Mouse (Mus musculus) embryonic facial prominence, embryonic 12.5 days (tissue): ENCODE measurements at regions not wholly inside any gene's neighbourhood (a gene's known extent, or its start where the extent isn't known, plus 50 kb on each side); places are given as distances from the start of the nearest gene placed in this dataset.

Source experiments
- ATAC-seq: fragments of 200-750 bp; cut with Nextera tagmentation; 2 replicates; pipeline ENCODE4 v1.8.0; 2017; ENCODE audit not compliant: insufficient number of reproducible peaks, insufficient read depth, low FRiP score, low TSS enrichment
- H3K27ac ChIP-seq: fragments of 300-500 bp; sonication (generic); 2 replicates; pipeline ENCODE4 v1.5.1; 2016; ENCODE audit warnings: mild to moderate bottlenecking
- H3K27me3 ChIP-seq: fragments of 300-500 bp; sonication (generic); 2 replicates; pipeline ENCODE4 v1.6.1; 2016; ENCODE audit warnings: mild to moderate bottlenecking, moderate library complexity
- H3K36me3 ChIP-seq: fragments of 300-500 bp; sonication (generic); 2 replicates; pipeline ENCODE4 v1.6.1; 2016; ENCODE audit warnings: mild to moderate bottlenecking
- H3K4me1 ChIP-seq: fragments of 300-500 bp; sonication (generic); 2 replicates; pipeline ENCODE4 v1.6.1; 2016
- H3K4me2 ChIP-seq: fragments of 300-500 bp; sonication (generic); replicated peaks from 2 replicates; pipeline ENCODE4 v1.6.1; 2016; ENCODE audit warnings: mild to moderate bottlenecking, moderate library complexity
- H3K4me3 ChIP-seq: fragments of 300-500 bp; sonication (generic); 2 replicates; pipeline ENCODE4 v1.5.1; 2016; ENCODE audit warnings: mild to moderate bottlenecking
- H3K9ac ChIP-seq: fragments of 300-500 bp; sonication (generic); 2 replicates; pipeline ENCODE4 v1.6.1; 2016; ENCODE audit warnings: mild to moderate bottlenecking, moderate library complexity
- H3K9me3 ChIP-seq: fragments of 300-500 bp; sonication (generic); 2 replicates; pipeline ENCODE4 v1.6.1; 2016; ENCODE audit warnings: mild to moderate bottlenecking, moderate library complexity
- WGBS: fragments of 180-500 bp; shearing (Covaris S2); methylation state at CpG from one replicate; pipeline ENCODE4 v1.1.7; 2016; 5-methylcytosine and 5-hydroxymethylcytosine counted together

- H3K9me3 ChIP-seq, result no peaks in the 10 kb centered on the region
- H3K9ac ChIP-seq, result no peak overlapping the region
- no peaks in the 10 kb centered on the region for H3K36me3 ChIP-seq
- WGBS, result 61% methylated on average over 4 of the region's 4 CpGs
- 0 out of 2 replicates have a peak, but pooled peaks cover 6% of the 10 kb centered on the region for H3K4me1 ChIP-seq
- H3K4me2 ChIP-seq, result no peak overlapping the region
- no peak overlapping the region for H3K27ac ChIP-seq
- H3K27me3 ChIP-seq, result no peaks in the 10 kb centered on the region
- ATAC-seq, result no peak
- no peak overlapping the region for H3K4me3 ChIP-seq
Measured at GRCm38 (mm10) chr15:84500214-84500613, 53.3 kb upstream of the Shisal1 start.

GRCm38 (mm10) chr15:84497130-84497529 is 50.2 kb upstream of the Shisal1 start:
- no peak for ATAC-seq
- no peak overlapping the region for H3K4me2 ChIP-seq
- H3K4me1 ChIP-seq, result 0 out of 2 replicates have a peak, but pooled peaks cover 6% of the 10 kb centered on the region
- no peaks in the 10 kb centered on the region for H3K9me3 ChIP-seq
- 77% methylated on average over 10 of the region's 10 CpGs for WGBS
- H3K27me3 ChIP-seq, result no peaks in the 10 kb centered on the region
- no peaks in the 10 kb centered on the region for H3K36me3 ChIP-seq
- 0 out of 2 replicates have a peak overlapping the region, but pooled peaks have one; percentile 1 for H3K27ac ChIP-seq
- H3K9ac ChIP-seq, result no peak overlapping the region
- H3K4me3 ChIP-seq, result no peak overlapping the region
